Comparison of ENCODE assay signal across 8 mouse cellular contexts in the genomic region with DNA sequence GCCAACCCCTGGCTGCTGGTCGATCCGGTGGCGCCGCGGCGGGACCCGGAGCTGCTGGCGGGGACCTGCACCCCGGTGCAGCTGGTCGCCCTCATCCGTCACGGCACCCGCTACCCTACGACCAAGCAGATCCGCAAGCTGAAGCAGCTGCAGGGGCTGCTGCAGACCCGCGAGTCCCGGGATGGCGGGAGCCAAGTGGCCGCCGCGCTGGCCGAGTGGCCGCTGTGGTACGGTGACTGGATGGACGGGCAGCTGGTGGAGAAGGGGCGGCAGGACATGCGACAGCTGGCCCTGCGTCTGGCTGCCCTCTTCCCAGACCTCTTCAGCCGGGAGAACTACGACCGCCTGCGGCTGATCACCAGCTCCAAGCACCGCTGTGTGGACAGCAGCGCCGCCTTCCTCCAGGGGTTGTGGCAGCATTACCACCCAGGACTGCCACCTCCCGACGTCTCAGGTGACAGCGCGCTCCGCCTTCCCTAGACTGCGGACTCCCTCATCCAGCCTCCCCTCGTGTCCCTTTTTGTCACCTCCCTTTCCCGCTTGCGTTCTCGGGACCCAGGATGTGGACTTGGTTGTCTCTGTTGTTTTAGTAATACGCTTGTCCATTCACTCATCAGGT. TPM values are rescaled to one million over a fixed set of nuclear protein-coding genes. Genes with fewer than 3 reads are reported as not detected.
A peak's percentile ranks its signal among the peaks of the same experiment; 100 is the strongest.
DNase-seq lines count a peak whose midpoint lies in the region; ATAC-seq and TF ChIP-seq lines count a peak whose summit lies in the region.
"Not testable (repeated sequence)": the region's sequence is repeated elsewhere in the genome, so short reads cannot be mapped to it uniquely, and the experiment has no call there.

No protein-coding gene starts in this region.

- not testable (repeated sequence) for H3K36me3 ChIP-seq in ES-E14 (ENCODE audit: control insufficient read depth, insufficient read depth, low read length, poor library complexity, severe bottlenecking); hindbrain, embryonic 10.5 days; lung, postnatal 0 days (ENCODE audit: insufficient read depth, low read length)

- TF ChIP-seq CTCF in cerebellum, adult 2 months (IDR thresholded peaks at IDR 0.05; ENCODE audit: borderline replicate concordance, insufficient read depth, low read depth, low read length): peak; percentile 24; the same call in 1 of the 2 replicates
- TF ChIP-seq CTCF in lung, postnatal 0 days (IDR thresholded peaks at IDR 0.05): peak; percentile 72

- TF ChIP-seq EP300 in lung, postnatal 0 days (IDR thresholded peaks at IDR 0.05): not testable (repeated sequence)

- peak overlapping the region; percentile 80 for H3K4me2 ChIP-seq in lung, postnatal 0 days (replicated peaks; ENCODE audit: low read depth, low read length)

- not testable (repeated sequence) for H3K27me3 ChIP-seq in cerebellum, adult 2 months (ENCODE audit: control insufficient read depth, insufficient read depth, low read length); hindbrain, embryonic 10.5 days (ENCODE audit: insufficient read depth, poor library complexity, severe bottlenecking); lung, postnatal 0 days (replicated peaks; ENCODE audit: insufficient read depth, low read length)

- DNase-seq in ES-E14 (ENCODE audit: low read depth, low spot score): peak; percentile 29
- peak in 1 of 2 experiments; percentile 61 for DNase-seq in cerebellum, adult 2 months
- peak; percentile 44 to 72 for DNase-seq in frontal cortex, adult 2 months (ENCODE audit: extremely low spot score in 1 of 2, low spot score in 1 of 2)
- peak; percentile 65 for DNase-seq in hindbrain, embryonic 10.5 days (ENCODE audit: low spot score)
- DNase-seq in layer of hippocampus, postnatal 10 days (ENCODE audit: low spot score in 2 of 2): peak; percentile 48 to 64
- DNase-seq in lung, postnatal 0 days (ENCODE audit: low spot score): peak; percentile 69
- peak; percentile 42 for DNase-seq in ovary, postnatal 10 days (ENCODE audit: low spot score)
- peak; percentile 54 for DNase-seq in thymus, postnatal 0 days (ENCODE audit: low spot score)

- not testable (repeated sequence) for H3K9me3 ChIP-seq in ES-E14 (ENCODE audit: control insufficient read depth, insufficient read depth, low read depth, low read length); hindbrain, embryonic 10.5 days; lung, postnatal 0 days (ENCODE audit: low read length)

- TF ChIP-seq POLR2A in cerebellum, adult 2 months (IDR thresholded peaks at IDR 0.05; ENCODE audit: borderline replicate concordance, insufficient read depth, low read length): not testable (repeated sequence)

- in situ Hi-C loops in ES-E14 (cut with MboI; ENCODE audit: low sequenced_read_pairs in 2 of 2, unreplicated experiment in 2 of 2): not testable (repeated sequence)

- H3K9ac ChIP-seq in ES-E14 (ENCODE audit: insufficient read depth, low read depth, low read length, poor library complexity, severe bottlenecking): peak overlapping the region; percentile 94
- H3K9ac ChIP-seq in lung, postnatal 0 days (replicated peaks; ENCODE audit: low read depth): peak overlapping the region; percentile 68

- not testable (repeated sequence) for H3K27ac ChIP-seq in ES-E14 (ENCODE audit: insufficient read depth, low read depth, low read length, poor library complexity, severe bottlenecking)
- peak overlapping the region; percentile 89 for H3K27ac ChIP-seq in cerebellum, adult 2 months (ENCODE audit: insufficient read depth, low read length)
- peak overlapping the region; percentile 93 for H3K27ac ChIP-seq in hindbrain, embryonic 10.5 days
- H3K27ac ChIP-seq in lung, postnatal 0 days (ENCODE audit: low read length): peak overlapping the region; percentile 78

- peak; percentile 86 for ATAC-seq in lung, postnatal 0 days

- H3K4me3 ChIP-seq in ES-E14 (ENCODE audit: insufficient read depth in 1 of 2, low read depth in 1 of 2, low read length in 2 of 2, poor library complexity in 1 of 2, severe bottlenecking in 1 of 2): peak overlapping the region; percentile 84 to 90
- H3K4me3 ChIP-seq in cerebellum, adult 2 months (replicated peaks; ENCODE audit: insufficient read depth, low read depth, low read length): peak overlapping the region; percentile 99
- H3K4me3 ChIP-seq in hindbrain, embryonic 10.5 days: peak overlapping the region; percentile 72
- peak overlapping the region; percentile 67 for H3K4me3 ChIP-seq in lung, postnatal 0 days (ENCODE audit: low read depth, low read length)

- not testable (repeated sequence) for H3K4me1 ChIP-seq in ES-E14 (ENCODE audit: control insufficient read depth in 2 of 2, insufficient read depth in 2 of 2, low read length in 2 of 2, poor library complexity in 1 of 2); cerebellum, adult 2 months (ENCODE audit: control insufficient read depth, insufficient read depth, low read length); lung, postnatal 0 days (ENCODE audit: insufficient read depth, low read depth, low read length)
- H3K4me1 ChIP-seq in hindbrain, embryonic 10.5 days (replicated peaks): peaks cover 24% of the 10 kb centered on the region

- under 1% methylated on average over 47 of the region's 47 CpGs for WGBS in cerebellum, adult 2 months
- WGBS in hindbrain, embryonic 10.5 days: under 1% methylated on average over 47 of the region's 47 CpGs
- WGBS in lung, postnatal 0 days: under 1% methylated on average over 42 of the region's 47 CpGs

RNA-seq across cellular contexts. Expression of a gene that starts 0.6 kb away (rescaled TPM):
- 60.8 and 78.4 TPM in 2 replicates for total RNA-seq in ES-E14 (2012; rRNA removed)
- polyA plus RNA-seq in cerebellum, adult 2 months (2012; rRNA removed): 38.8 and 41.3 TPM in 2 replicates
- 41.9 and 46.3 TPM in 2 replicates for polyA plus RNA-seq in frontal cortex, adult 2 months (2012; rRNA removed)
- 64.0 and 73.0 TPM in 2 replicates for polyA plus RNA-seq in hindbrain, embryonic 10.5 days (2016; fragmentation: Nextera tagmentation; extraction: Ambion mirVana)
- 10 to 100 TPM; 51.8 to 56.3 TPM for total RNA-seq in layer of hippocampus, postnatal 10 days (2021)
- 37.0 and 39.5 TPM in 2 replicates for polyA plus RNA-seq in lung, postnatal 0 days (2015; fragmentation: Nextera tagmentation; extraction: Ambion mirVana)
- polyA plus RNA-seq in thymus, postnatal 0 days (2015; fragmentation: Nextera tagmentation; extraction: Ambion mirVana): 62.0 and 66.4 TPM in 2 replicates

RNA-seq across cellular contexts. Expression of a gene that starts 19.8 kb away (rescaled TPM):
- 97.4 and 160 TPM in 2 replicates for total RNA-seq in ES-E14 (2012; rRNA removed)
- 22.4 and 27.8 TPM in 2 replicates for polyA plus RNA-seq in cerebellum, adult 2 months (2012; rRNA removed)
- polyA plus RNA-seq in frontal cortex, adult 2 months (2012; rRNA removed): 31.7 and 55.2 TPM in 2 replicates
- 54.2 and 59.2 TPM in 2 replicates for polyA plus RNA-seq in hindbrain, embryonic 10.5 days (2016; fragmentation: Nextera tagmentation; extraction: Ambion mirVana)
- 10 to 100 TPM; 27.0 to 36.9 TPM for total RNA-seq in layer of hippocampus, postnatal 10 days (2021)
- 82.1 and 83.8 TPM in 2 replicates for polyA plus RNA-seq in lung, postnatal 0 days (2015; fragmentation: Nextera tagmentation; extraction: Ambion mirVana)
- 150 and 157 TPM in 2 replicates for polyA plus RNA-seq in thymus, postnatal 0 days (2015; fragmentation: Nextera tagmentation; extraction: Ambion mirVana)
